Mouse (Mus musculus) neural tube, embryonic 14.5 days (tissue): Measurements from ENCODE around the gene Cenpc1. TPM values are rescaled to one million over a fixed set of nuclear protein-coding genes. Genes with fewer than 3 reads are reported as not detected.

Experiments used
- ATAC-seq: fragments of 200-750 bp; cut with Nextera tagmentation; 2 replicates; pipeline ENCODE4 v1.8.0; 2017; ENCODE audit warnings: low read depth, mild to moderate bottlenecking, moderate TSS enrichment, moderate library complexity
- H3K27ac ChIP-seq: fragments of 300-500 bp; sonication (generic); 2 replicates; pipeline ENCODE4 v1.5.1; 2014; ENCODE audit warnings: low read depth, mild to moderate bottlenecking, control low read depth, low read length, moderate library complexity, mixed read lengths
- H3K27me3 ChIP-seq: fragments of 300-500 bp; sonication (generic); 2 replicates; pipeline ENCODE4 v1.6.1; 2014; ENCODE audit warnings: low read length; ENCODE audit not compliant: control insufficient read depth, insufficient read depth
- H3K36me3 ChIP-seq: fragments of 300-500 bp; sonication (generic); 2 replicates; pipeline ENCODE4 v1.6.1; 2014; ENCODE audit warnings: low read length, mixed read lengths; ENCODE audit not compliant: control insufficient read depth, insufficient read depth
- H3K4me1 ChIP-seq: fragments of 300-500 bp; sonication (generic); 2 replicates; pipeline ENCODE4 v1.6.1; 2014; ENCODE audit warnings: low read length; ENCODE audit not compliant: control insufficient read depth, insufficient read depth
- H3K4me2 ChIP-seq: fragments of 300-500 bp; sonication (generic); 2 replicates; pipeline ENCODE4 v1.6.1; 2014; ENCODE audit warnings: mild to moderate bottlenecking, low read depth, low read length, control low read depth
- H3K4me3 ChIP-seq: fragments of 300-500 bp; sonication (generic); 2 replicates; pipeline ENCODE4 v1.5.1; 2014; ENCODE audit warnings: low read depth, low read length, control low read depth, mixed read lengths
- H3K9ac ChIP-seq: fragments of 300-500 bp; sonication (generic); replicated peaks from 2 replicates; pipeline ENCODE4 v1.6.1; 2014; ENCODE audit warnings: low read depth, mild to moderate bottlenecking, control low read depth, low read length, mixed read lengths
- H3K9me3 ChIP-seq: fragments of 300-500 bp; sonication (generic); 2 replicates; pipeline ENCODE4 v1.6.1; 2016; ENCODE audit warnings: low read length; ENCODE audit not compliant: control insufficient read depth
- WGBS: fragments of 180-500 bp; shearing (Covaris S2); extraction: QIAGEN DNeasy Blood & Tissue Kit; methylation state at CpG from one replicate; pipeline ENCODE4 v1.1.7; 2014; 5-methylcytosine and 5-hydroxymethylcytosine counted together
- polyA plus RNA-seq: library from polyadenylated mRNA; unstranded; fragments of >200 nt; fragmentation: Nextera tagmentation; extraction: Ambion mirVana; gene quantifications from 2 replicates; pipeline ENCODE4 v1.2.1, GENCODE M21; 2014

Cenpc1 gene
- polyA plus RNA-seq, 1 experiment from 2014 or later = 38.0 TPM

GRCm38 (mm10) chr5:85986734-85987515 lies 78.5 kb downstream of the Cenpc1 start:
- H3K9me3 ChIP-seq = no peaks in the 10 kb centered on the region
- no peaks in the 10 kb centered on the region for H3K27me3 ChIP-seq
- WGBS = 89% methylated on average over 4 of the region's 4 CpGs
- no peak overlapping the region for H3K9ac ChIP-seq
- no peak for ATAC-seq
- no peaks in the 10 kb centered on the region for H3K36me3 ChIP-seq
- H3K4me2 ChIP-seq = no peak overlapping the region
- no peak overlapping the region for H3K4me3 ChIP-seq
- H3K27ac ChIP-seq = no peak overlapping the region
- no peaks in the 10 kb centered on the region for H3K4me1 ChIP-seq

- H3K27ac ChIP-seq = no peak overlapping the region
- WGBS = 75% methylated on average over 8 of the region's 8 CpGs
- H3K9me3 ChIP-seq = no peaks in the 10 kb centered on the region
- H3K4me1 ChIP-seq = no peaks in the 10 kb centered on the region
- no peaks in the 10 kb centered on the region for H3K27me3 ChIP-seq
- H3K9ac ChIP-seq = no peak overlapping the region
- ATAC-seq = no peak
- H3K4me3 ChIP-seq = no peak overlapping the region
- H3K36me3 ChIP-seq = no peaks in the 10 kb centered on the region
- H3K4me2 ChIP-seq = no peak overlapping the region
Measured at GRCm38 (mm10) chr5:85977646-85978426, 87.5 kb downstream of the Cenpc1 start.

GRCm38 (mm10) chr5:85962791-85963190 lies 102.6 kb downstream of the Cenpc1 start:
- no peaks in the 10 kb centered on the region for H3K9me3 ChIP-seq
- 77% methylated on average over 7 of the region's 7 CpGs for WGBS
- no peak overlapping the region for H3K4me2 ChIP-seq
- no peaks in the 10 kb centered on the region for H3K4me1 ChIP-seq
- H3K27ac ChIP-seq = no peak overlapping the region
- no peak overlapping the region for H3K9ac ChIP-seq
- H3K36me3 ChIP-seq = no peaks in the 10 kb centered on the region
- ATAC-seq = no peak
- H3K27me3 ChIP-seq = no peaks in the 10 kb centered on the region
- H3K4me3 ChIP-seq = no peak overlapping the region

Other genes starting within 250 kb of the Cenpc1 start
- 0.30 and 0.54 TPM in 2 replicates for gene Stap1, start 6.2 kb upstream of the Cenpc1 start, polyA plus RNA-seq
- gene Uba6, start 107.2 kb upstream of the Cenpc1 start, polyA plus RNA-seq = 20.4 and 21.9 TPM in 2 replicates
- gene Gnrhr, start 132.3 kb upstream of the Cenpc1 start, polyA plus RNA-seq = not detected in 2 replicates
- not detected in 2 replicates for gene Tmprss11c, start 223.7 kb upstream of the Cenpc1 start, polyA plus RNA-seq